Mouse (Mus musculus): Measurements from ENCODE around the gene Hoxc6.
A peak's percentile ranks its signal among the peaks of the same experiment; 100 is the strongest.

Hoxc6 gene

DNA sequence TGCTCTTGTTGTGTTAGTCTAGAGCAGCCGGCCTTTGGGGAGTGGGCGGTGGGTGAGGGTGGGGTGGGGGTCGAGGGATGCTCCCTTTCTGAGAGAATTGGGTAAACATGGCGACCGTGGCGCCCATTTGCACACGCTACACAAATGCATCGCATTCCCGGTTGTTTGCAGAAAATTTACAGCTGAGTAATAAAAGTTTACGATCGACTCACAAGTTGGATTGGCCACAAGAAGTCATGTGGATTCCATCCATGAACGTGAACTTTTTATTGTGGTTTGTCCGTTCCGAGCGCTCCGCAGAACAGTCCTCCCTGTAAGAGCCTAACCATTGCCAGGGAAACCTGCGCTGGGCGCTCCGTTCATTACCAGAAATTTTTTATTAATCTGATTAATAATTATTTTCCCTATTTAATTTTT is at the start of gene Hoxc6:
Hoxc6 (plus strand) TSS at position 319 of the 417 bp plus-strand sequence.
- DNase-seq (ENCODE audit: low spot score), result peak; percentile 58

DNA sequence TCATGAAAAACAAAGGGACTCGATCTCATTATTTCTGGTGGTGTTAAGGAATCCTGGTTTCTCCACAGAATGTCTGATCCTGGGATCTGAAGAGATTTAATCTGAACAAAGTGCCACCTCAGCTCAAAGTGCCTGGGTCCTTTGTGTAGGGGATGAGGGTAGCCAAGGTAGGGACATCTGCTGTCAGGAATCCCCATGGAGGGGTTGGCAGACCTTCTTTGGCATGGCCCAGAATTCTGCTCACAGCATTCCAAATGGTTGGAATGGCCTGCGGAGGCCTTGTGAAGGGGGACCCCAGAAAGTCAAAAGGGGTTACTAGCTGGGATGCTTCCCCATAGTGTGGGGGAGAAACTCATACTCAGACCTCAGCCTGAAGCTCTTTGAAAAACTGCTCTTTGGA is 49.2 kb upstream of the Hoxc6 start:
- no peak for DNase-seq (ENCODE audit: low spot score)

DNA sequence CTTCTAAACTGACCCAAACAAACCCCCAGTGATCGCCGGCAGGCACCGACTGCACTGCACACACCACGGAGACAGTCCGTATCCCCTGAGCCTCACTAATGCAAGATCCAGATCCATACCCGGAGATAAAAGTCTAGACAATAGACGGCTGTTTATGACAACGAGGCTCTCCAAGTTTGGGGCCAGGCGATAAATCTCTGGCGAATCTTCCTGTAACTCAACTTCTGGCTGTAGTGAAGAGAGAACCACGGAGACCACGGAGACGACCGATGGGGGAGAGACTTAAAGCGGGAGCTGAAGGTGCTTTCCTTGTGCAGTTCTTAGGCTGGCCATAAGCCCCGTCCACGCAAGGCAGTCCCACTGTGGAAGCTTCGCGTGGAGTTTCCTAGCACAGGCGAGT is 48.4 kb upstream of the Hoxc6 start:
- no peak for DNase-seq (ENCODE audit: low spot score)

DNA sequence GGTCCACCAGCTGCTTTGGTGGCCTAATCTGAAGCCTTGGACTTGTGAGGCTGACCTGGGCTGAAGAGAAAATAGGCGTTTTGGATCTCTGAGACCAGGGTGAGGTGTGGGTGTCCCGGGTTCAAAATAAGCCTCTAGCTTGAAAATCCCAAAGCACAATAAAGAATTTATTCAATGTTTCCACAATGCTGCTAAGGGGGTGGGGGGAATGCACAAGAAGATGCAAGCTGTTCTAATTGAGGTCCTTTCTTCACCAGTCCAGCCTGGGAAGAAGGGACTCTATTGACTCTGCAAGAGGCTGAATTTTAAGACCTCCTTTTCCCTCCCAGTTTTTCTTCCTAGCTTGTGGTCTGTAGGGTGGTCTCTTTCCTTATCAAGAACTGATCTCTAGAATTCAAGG is 47.2 kb upstream of the Hoxc6 start:
- DNase-seq (ENCODE audit: low spot score), result no peak

DNA sequence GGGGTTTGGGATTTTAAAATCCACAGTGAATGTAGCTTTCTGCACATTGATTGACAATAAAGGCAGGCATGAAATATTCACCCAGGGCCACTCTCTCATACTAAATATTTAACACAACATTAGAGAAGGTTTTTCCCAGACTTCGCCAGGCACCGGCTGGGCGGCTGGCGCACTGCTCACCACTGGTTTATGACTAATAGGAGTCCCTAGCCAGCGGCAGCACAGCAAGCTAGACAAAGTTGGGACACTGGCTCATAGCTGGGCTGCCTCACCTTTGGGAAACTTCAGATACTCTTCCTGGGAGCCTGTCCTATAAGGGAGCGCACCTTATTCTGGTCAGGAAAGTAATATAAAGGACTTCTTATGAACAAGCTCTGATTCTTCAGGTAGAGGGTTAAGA is 44.5 kb upstream of the Hoxc6 start:
- no peak for DNase-seq (ENCODE audit: low spot score)

DNA sequence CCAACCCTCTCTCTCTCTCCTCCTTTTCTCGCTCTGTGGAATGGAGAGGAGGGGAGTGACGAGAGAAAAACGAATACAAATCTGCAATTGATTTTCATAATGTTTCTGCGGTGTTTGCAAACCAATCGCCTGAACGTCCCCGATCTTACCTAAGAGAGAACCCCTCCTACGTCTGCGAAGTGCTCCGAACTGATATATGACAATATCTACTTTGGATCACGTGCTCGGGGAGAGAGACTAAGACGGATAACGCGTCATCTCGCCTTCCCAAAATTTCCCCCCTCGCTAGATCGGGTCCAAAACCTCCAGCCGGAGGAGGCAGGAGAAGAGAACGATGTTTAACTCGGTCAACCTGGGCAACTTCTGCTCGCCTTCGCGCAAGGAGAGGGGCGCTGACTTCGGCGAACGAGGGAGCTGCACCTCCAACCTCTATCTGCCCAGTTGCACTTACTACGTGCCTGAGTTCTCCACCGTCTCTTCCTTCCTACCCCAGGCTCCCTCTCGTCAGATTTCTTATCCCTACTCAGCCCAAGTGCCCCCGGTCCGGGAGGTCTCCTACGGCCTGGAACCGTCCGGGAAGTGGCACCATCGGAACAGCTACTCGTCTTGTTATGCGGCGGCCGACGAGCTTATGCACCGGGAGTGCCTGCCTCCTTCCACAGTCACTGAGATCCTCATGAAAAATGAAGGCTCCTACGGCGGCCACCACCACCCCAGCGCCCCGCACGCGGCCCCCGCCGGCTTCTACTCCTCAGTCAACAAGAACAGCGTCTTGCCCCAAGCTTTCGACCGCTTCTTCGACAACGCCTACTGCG is 43.7 kb upstream of the Hoxc6 start, which contains the start of gene Hoxc11:
Hoxc11 (plus strand) TSS at position 236 of the 815 bp plus-strand sequence.
- DNase-seq (ENCODE audit: low spot score), result no peak

DNA sequence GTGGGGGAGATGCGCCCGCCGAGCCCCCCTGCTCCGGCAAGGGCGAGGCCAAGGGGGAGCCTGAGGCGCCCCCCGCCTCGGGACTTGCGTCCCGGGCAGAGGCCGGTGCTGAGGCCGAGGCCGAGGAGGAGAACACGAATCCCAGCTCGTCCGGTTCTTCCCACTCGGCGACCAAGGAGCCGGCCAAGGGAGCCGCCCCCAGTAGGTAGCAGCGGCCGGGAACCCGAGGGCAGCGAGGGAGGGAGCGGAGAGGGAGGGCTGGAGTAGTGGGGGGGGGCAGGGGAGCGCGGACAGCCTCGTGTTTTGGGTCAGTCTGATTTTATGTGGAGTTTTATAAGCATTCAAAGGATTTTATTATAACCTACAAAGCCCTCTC is 43.1 kb upstream of the Hoxc6 start:
- no peak for DNase-seq (ENCODE audit: low spot score)

DNA sequence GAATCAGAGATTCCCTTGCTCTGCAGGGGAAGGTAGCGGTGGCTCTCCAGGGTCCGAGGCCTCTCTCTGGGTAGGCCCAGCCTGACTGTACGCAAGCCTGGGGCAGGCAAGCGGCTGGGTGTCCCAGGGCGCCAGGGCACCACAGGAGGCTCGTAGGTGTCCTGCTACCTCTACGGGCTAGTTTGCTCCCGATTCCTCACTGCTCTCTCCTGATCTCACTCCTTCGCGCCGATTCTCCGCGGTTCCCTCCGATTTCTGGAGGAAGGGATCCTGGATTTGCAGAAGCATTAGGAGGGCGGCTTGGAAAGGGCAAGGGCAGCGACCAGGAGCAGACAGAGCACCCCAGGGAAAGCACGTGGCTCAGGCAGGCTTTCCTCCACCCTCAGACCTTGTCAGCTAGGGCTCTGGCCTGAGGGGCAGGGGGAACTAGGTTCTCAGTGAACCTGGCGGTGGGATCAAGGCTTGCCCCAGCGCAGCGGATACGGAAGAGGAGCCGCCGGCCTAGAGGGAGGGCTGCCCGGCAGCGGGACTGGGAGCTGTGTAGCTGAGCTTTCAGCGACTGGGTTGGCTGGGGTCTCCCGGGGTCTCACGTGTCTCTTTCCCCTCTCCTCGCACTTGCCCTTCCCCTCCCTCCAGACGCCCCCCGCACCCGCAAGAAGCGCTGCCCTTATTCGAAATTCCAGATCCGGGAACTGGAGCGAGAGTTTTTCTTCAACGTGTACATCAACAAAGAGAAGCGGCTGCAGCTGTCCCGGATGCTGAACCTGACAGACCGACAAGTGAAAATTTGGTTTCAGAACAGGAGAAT is 42.0 kb upstream of the Hoxc6 start:
- DNase-seq (ENCODE audit: low spot score), result no peak

DNA sequence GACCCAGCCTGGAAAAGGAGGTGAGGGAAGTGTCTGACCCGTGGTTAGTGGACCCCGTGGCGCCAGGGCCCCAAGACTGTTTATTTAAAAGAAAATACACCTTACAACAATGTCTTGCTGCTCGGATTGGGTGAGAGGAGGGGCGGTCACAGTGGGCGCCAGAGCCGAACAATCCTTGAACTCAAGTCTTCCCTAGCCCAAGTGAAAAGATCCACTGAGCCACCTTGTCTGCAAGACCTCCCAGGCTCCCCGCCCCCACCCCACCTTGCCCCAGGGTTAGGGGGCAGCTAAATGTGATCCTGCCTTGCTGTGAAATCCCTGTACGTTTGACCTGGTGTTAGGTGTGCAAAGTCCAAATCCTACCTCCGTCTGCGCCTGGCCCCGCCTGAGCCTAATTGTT is 41.2 kb upstream of the Hoxc6 start:
- no peak for DNase-seq (ENCODE audit: low spot score)

DNA sequence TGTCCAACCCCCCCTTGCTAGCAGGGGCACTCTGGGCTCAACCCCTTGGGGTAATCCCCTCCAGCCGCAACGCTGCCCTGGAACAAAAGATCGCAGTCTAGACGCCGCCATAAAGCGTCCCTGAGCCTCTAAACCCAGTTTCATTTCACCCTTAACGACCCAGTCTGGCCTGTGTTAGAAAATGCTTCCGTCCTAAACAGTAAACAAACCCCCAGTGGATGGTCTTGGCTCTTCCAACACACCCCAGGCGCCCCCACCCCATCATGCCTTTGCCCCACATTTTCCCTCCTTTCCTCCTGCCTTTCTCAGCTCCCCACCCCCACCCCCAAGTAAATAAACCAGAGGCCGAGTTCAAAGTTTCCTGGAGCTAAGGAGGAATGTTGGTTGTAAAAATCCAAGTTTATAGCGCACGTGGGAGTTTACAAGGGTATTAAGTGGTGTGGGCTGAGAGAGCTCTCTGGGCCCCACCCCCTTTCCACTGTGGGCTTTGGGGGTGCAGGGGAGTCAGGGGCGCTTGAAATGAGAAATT is 38.3 kb upstream of the Hoxc6 start:
- DNase-seq (ENCODE audit: low spot score), result no peak

DNA sequence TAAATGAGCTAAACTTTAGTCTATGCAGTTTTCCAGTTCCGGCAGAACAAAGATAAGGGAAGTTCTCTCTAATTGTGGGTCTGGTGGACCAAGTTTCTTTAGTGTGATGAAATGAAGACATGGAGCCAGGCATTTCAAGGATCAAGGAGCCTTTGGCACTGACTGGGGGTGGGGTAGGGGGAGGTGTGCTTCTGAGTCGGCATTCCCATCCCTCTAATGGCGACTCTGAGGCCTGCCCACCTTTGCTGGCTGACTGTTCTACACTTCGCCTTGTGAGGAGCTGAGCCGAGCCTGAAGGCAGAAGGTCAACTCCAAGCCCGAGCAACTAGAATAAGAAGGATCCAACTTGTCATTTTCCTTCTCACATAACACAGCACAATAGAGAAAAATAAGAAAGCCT is 36.3 kb upstream of the Hoxc6 start:
- no peak for DNase-seq (ENCODE audit: low spot score)

DNA sequence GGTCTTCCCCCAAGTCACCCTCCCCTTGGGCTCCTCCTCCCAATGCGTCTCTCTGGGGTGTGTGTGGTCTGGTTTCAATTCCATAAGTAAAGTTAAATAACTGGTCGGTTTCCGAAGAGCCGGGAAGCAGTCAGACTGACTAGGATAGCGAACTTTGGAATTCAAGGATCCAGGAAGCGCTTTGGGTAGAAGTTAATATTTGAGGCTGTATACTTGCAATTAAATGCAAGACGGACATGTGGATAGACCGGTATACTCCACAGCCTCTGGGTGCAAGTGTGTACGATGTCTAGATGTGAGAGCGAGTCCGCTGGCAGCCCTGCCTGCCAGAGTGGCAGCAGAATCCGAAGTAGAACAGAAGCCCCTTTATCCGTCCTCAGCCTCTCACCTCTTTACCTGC is 35.6 kb upstream of the Hoxc6 start:
- DNase-seq (ENCODE audit: low spot score), result no peak

DNA sequence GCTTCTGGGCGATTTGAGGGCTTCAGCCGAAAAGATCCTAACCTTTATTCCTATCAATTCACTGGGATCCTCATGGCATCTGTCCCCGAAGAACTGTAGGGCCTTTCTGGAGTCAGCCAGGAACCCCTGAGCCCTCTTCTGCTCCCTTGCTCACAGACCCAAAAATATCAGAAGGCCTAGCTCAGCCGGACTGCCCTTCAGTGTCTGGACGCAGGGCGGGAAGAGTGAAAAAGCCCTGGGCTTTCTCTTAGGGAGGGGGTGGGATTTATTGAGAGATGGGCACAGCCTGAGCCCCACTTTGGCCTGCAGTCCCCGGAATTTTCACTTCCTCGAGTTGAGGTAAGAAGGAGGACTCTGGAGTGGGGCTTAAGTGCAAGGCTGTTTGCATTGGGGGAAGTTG is 34.8 kb upstream of the Hoxc6 start:
- DNase-seq (ENCODE audit: low spot score), result no peak

DNA sequence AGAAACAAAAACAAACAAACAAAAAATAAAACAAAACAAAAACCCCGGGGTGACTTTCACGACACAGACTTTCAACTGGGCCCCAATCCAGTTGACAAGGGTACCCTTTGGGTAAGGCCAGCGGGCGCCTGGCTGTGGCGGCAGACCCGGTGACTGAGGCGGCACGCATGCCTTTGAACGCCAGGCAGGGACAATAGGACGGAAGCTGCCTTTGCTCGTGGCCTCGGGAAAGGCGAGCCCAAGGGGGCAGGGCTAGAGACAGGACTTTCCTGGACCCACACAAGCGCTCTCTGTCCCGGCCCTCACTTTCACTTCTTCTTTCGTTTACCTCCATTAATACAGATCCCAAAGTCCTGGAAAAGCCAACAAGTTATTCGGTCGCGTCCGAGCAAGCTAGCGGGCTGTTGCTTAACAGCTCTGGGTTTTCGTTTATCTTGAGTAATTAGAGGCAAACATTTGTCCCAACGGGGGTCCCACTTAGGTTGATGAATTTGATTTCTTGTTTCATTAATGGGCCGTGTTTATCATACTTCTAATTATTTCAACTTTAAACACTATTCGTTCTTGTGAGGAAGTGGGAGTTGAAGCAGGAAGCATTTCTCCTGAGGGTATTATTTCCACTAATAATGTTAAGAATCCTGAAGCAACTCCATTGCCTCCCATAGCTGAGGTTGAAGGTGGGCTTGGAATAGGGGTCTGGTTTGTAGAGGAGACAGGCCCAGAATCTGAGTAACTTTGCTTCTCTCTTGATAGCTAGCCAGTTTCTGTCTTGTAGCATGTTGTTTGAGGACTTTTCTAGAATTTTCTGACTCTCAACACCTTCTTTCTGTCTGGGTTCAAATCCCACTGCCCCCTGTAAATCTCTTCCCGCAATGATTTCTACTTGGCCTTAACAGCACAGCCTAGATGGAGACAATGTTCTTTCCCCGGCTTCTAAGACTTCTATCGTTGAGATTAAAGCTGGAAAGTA is 34.1 kb upstream of the Hoxc6 start:
- DNase-seq (ENCODE audit: low spot score), result no peak

DNA sequence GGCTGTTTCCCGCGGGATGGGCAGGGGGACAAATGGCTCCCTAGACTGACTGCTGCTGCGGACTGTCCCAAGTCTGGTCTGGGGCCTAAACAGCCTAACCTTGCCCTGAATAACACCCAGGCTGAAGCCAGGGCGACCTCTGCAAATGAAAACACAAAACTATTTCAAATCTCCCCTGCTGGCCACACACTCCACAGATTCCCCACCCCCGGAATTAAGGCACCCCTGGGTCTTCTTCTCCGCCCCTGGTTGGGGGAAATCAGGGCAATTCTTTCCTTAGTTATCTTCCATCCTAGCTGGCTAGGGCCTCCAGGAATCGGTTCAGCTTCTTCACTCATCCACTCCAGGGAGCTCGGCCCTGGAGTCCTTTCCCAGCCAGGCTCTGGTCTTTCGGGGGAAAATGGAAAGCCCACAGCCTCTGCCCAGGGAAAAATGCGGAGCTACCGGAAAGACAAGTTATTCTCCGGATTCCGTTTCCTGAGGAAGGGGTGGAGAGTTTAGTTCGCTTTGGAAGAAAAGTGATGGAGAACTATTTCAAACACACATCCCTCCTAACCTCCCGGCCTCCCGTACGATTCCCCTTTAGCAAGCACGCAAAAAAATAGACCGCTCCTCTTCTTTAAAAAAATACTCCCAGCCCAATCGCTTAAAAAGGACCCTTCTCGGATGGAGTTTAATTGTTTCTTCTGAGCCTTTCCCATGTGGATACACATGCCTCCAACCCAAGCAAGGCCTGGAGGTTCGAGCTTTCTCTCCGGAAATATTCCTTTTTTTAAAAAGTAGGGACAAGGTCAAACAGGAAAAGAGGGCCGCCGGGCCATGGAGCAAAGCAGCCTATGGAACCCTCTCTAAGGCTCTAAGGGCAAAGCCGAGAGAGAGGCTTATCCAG is 32.8 kb upstream of the Hoxc6 start:
- no peak for DNase-seq (ENCODE audit: low spot score)

DNA sequence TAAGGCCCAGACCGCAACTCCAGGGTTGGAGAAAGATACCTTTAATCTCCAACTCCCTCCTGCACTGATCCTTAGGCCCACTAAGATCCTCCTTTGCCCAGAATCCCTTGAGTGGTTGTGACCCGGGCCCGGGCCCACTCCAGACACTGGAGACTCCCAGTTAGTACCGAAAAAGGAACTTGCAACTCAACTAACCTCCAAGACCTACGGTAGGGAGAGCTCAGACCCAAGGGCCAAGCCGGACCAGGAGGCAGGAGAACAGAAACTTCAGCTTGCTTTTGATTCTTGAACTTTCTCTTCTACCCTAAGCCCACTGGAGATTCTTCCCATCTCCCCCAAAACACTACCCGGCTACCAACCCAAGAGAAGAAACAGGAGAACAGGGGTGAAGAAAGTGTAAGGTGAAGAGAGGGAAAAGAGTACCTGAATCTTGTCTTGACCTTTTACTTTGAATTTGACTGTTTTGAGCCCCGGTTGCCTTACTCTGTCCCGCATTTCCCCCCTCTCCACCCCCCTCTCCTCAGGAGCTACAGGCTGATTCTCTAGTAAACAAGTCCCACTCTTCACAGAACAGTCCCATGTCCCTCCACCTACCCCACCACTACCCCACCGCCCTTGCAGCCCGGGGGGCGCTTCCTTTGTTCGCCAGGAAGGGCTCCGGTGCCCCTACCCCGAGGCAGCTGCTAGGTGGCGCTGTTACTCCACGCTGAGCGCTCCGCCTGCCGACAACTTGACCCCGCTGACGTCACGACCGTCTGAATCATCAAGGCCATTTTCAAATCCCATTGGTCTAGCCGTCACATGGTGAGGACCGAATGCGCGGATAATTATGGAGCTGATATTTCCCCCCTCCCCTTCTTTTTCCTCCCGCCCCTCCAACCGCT is 31.9 kb upstream of the Hoxc6 start:
- DNase-seq (ENCODE audit: low spot score), result peak; percentile 77

DNA sequence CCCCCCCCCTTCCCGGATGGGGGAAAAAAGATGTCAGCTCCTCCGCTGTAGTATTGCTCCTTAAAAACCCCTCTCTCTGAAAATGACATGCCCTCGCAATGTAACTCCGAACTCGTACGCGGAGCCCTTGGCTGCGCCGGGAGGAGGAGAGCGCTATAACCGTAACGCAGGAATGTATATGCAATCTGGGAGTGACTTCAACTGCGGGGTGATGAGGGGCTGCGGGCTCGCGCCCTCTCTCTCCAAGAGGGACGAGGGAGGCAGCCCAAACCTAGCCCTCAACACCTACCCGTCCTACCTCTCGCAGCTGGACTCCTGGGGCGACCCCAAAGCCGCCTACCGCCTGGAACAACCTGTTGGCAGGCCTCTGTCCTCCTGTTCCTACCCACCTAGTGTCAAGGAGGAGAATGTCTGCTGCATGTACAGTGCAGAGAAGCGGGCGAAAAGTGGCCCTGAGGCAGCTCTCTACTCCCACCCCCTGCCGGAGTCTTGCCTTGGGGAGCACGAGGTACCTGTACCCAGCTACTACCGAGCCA is 31.2 kb upstream of the Hoxc6 start, which contains the start of gene Hoxc10:
Hoxc10 (plus strand) TSS at position 21 of the 536 bp plus-strand sequence.
- no peak for DNase-seq (ENCODE audit: low spot score)

DNA sequence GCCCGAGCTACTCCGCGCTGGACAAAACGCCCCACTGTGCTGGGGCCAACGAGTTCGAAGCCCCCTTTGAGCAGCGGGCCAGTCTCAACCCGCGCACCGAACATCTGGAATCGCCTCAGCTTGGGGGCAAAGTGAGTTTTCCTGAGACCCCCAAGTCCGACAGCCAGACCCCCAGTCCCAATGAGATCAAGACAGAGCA is 30.8 kb upstream of the Hoxc6 start, which contains the start of gene Hoxc5:
Hoxc5 (plus strand) TSS at position 132 of the 199 bp plus-strand sequence.
- no peak for DNase-seq (ENCODE audit: low spot score)

DNA sequence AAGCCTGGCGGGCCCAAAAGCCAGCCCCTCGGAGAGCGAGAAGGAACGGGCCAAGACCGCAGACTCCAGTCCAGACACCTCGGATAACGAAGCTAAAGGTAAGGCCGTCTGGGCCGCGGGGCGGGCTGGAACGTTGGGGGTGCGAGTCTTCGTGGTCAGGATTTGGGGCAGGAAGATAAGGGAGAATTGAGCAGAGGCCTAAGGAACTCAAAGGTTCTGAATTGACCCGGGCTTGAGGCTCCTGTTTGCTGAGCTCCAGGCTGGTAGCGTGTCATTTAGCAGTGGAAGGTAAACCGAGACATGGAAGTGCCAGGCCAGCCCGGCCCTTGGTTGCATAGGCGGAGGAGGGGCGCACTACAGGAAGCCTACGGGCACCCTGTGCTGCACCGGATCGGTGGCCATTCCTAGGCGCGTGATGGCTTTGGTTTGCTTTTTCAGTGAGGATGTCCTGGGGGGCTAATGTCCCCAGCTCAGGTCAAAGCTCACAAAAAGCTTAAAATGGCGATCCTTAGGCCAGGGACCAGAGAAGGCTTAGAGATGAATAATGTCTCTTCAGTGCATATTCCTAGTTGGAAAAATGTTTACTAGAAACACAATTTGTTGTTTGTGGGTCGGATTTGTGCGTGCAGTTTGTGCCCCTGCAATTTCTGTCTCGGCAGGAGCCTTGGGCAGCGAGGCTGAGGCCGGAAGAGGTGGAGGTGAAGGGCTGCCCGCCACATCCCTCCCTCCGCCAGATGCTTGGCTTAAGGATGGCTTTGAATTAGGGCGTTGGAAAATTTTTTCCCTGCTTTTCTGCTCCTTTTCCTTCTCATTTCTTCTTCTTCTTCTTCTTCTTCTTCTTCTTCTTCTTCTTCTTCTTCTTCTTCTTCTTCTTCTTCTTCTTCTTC is 30.3 kb upstream of the Hoxc6 start:
- DNase-seq (ENCODE audit: low spot score), result no peak

Measured in ovary, adult 18-20 months (tissue).